Mouse (Mus musculus) brown adipose tissue, adult 24 weeks (tissue): ENCODE data around the gene Egfem1. TPM values are rescaled to one million over a fixed set of nuclear protein-coding genes. Genes with fewer than 3 reads are reported as not detected.
A peak's percentile ranks its signal among the peaks of the same experiment; 100 is the strongest.

Experiments used
- H3K27ac ChIP-seq: fragments of 200-500 bp; replicated peaks from 2 replicates; pipeline ENCODE4 v1.5.1; 2012; ENCODE audit warnings: low read depth, mild to moderate bottlenecking, low read length
- H3K4me1 ChIP-seq: fragments of 200-500 bp; 2 replicates; pipeline ENCODE4 v1.6.1; 2012; ENCODE audit warnings: low read length, mixed read lengths; ENCODE audit not compliant: control insufficient read depth, insufficient read depth, insufficient read length
- H3K4me3 ChIP-seq: fragments of 200-500 bp; 2 replicates; pipeline ENCODE4 v1.5.1; 2012; ENCODE audit warnings: low read depth, mild to moderate bottlenecking, low read length, moderate library complexity; ENCODE audit not compliant: insufficient read depth
- polyA plus RNA-seq: library from polyadenylated mRNA; stranded (reverse); fragments of >200 nt; gene quantifications from 2 replicates; pipeline ENCODE4 v1.2.4, GENCODE M21; 2012; ENCODE audit not compliant: missing spikeins, insufficient read depth, insufficient read length

Egfem1 gene
- polyA plus RNA-seq, 1 experiment: not detected

DNA sequence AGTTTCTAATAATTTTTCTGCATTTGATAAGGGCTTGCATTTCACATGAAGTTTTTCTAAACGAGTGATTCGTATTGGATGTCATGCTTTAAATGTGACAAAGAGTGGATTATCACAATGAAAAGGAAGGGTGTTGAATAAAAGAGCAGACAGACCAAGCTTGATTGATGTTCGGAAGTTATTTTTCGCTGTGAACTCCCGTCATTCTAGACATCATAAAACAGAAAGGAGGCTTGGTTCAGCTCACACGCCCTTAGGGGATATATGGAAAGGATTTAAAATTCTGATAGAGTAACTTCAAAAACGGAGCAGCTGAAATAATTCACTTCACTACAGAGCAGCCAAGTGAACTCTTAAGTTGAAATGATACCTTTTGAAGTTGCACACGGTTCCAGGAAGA lies 285.1 kb downstream of the Egfem1 start:
- no peak overlapping the region for H3K4me3 ChIP-seq
- H3K4me1 ChIP-seq: no peaks in the 10 kb centered on the region
- H3K27ac ChIP-seq: no peak overlapping the region

DNA sequence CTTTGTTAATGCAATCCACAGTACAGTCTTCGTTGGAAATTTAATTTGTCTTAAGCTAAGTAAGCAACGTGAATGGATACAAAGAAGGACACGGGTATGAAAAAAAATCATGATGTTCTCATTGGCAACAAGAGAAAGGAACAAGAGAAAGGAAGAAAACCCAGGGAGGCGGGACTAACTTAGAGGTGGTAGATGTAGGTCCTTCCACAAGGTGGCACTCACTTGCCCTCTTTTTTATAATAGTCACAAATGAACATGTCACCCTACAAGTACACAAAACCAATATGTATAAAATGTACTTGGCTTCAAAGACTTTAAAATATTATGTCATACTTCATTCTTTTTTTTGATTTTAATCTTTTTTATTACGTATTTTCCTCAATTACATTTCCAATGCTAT lies 288.7 kb downstream of the Egfem1 start:
- Histone ChIP-seq H3K27ac (no peak overlapping the region), H3K4me3 (no peak overlapping the region), H3K4me1 (no peaks in the 10 kb centered on the region)

DNA sequence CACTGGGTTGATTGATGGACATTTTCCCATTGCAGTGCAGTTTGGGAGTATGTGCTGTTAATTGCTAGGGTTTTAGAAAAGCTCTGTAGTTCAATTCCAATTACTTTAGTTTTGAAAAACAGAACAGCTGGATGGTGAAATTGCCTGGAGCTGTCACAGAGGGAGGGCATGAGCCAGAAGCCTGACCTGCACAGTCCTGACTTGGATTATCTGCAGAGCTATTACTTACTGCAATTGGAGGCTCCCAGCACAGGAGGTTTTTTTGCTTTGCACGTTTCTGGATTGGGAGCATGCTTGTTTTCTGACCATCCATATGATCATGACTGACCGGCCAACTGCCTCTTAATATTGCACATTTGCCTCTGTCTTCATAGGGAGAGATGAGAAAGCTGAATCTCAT lies 299.4 kb downstream of the Egfem1 start:
- no peak overlapping the region for H3K4me3 ChIP-seq
- H3K27ac ChIP-seq: no peak overlapping the region
- no peaks in the 10 kb centered on the region for H3K4me1 ChIP-seq

DNA sequence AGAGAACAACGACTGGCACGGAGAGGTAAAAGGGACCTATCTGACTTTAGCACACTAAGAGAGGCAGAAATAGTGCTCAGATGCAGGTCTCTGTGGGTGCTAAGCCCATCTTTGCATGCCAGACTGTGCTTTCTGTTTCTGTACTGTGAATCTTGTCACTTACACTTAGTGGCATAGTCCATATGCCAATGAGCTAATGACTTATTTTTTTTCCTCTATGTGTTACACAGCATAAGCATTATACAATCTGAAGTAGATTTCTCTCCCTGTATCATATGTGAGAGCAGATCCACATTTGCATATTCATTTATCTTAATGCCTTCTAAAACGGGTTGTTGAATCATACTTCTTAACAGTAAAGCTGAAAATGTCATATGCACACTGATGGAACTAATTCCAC lies 317.2 kb downstream of the Egfem1 start:
- H3K27ac ChIP-seq: no peak overlapping the region
- H3K4me1 ChIP-seq: no peaks in the 10 kb centered on the region
- H3K4me3 ChIP-seq: no peak overlapping the region

DNA sequence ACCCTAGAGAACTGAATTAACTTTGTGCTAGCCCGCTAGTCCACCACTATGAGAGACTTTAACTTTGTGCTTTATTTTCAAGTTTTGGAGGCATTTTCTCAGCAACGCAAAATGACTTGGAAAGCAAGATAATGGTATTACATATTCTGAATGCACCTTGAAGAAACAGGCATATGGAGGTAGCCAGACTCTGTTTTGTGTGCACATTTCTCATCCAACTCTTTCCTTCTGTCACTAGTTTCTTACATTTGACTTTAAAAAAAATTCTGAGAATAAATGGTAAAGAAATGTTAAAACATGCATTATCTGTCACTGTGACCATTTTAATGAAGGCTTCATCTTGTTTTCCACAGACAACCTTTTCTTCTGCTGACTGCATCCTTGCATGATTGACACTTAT lies 339.8 kb downstream of the Egfem1 start:
- Histone ChIP-seq H3K4me1 (no peaks in the 10 kb centered on the region), H3K4me3 (no peak overlapping the region), H3K27ac (no peak overlapping the region)

DNA sequence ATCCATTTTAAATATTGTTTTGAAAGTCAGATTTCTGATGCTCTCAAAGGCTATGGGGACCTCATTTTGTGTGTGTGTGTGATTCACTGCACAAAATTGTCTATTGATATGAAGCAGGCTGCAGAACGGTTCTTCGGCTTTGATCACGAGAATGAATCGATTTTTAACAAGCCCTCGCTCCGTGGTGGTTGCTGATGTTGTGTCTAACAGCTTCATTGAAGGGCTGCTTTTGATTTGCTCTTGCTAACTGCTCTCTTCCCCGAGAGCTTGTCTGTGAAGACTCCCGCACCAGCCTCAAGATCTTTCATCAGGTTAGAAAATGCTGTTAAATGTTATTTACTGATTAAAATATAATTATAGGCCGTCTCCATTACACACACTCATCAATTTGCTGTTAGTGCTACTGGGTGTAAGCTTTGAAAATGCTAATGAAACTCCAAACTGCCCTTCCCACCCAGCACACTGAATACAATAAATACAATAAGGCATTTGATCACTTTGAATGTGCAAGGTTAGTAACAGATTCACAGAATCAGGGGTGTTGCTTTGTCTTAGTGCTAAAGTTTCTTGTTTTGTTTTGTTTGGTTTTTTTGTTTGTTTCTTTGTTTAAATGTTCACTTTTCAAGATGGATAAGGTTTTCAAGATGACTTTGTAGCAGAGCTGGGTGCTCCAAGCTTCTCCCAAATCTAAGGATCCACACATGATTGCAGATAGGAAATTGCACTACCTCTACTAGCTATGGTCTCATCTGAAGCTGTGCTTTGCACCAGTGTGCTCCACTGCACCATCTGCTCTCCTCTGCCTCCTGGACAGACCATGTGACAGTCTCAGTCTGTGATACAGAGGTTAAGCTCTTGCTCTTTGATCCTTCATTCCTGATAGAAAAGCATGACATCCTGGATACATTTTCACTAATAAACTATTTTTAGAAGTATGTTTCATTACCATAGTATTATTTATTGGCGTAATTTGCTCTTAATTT lies 350.6 kb downstream of the Egfem1 start:
- Histone ChIP-seq H3K27ac (no peak overlapping the region), H3K4me3 (no peak overlapping the region), H3K4me1 (no peaks in the 10 kb centered on the region)

DNA sequence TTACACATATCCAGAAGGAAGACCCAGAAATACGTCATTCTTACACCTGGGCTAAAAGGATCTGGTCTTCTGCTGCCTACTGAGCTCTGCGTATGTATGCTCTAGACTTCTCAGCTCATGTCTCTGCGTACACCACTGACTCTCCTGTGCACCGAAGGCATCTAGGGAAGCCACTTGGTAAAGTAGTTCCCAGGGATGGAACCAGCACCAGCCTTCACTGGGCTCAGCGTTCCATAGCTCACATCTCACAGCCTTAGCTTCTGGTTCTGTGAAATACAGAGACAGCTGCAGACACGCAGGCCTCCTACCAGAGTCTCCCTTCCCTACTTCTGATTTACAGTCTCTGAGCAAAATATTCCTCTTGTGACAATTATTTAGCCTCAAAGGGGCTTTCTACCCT lies 361.2 kb downstream of the Egfem1 start:
- H3K27ac ChIP-seq: no peak overlapping the region
- no peak overlapping the region for H3K4me3 ChIP-seq
- H3K4me1 ChIP-seq: peaks cover 5% of the 10 kb centered on the region

GRCm38 (mm10) chr3:29444661-29445060 lies 362.8 kb downstream of the Egfem1 start:
- Histone ChIP-seq H3K27ac (no peak overlapping the region), H3K4me3 (no peak overlapping the region), H3K4me1 (peaks cover 5% of the 10 kb centered on the region)

GRCm38 (mm10) chr3:29446081-29446480 lies 364.3 kb downstream of the Egfem1 start:
- peaks cover 5% of the 10 kb centered on the region for H3K4me1 ChIP-seq
- H3K4me3 ChIP-seq: no peak overlapping the region
- no peak overlapping the region for H3K27ac ChIP-seq

DNA sequence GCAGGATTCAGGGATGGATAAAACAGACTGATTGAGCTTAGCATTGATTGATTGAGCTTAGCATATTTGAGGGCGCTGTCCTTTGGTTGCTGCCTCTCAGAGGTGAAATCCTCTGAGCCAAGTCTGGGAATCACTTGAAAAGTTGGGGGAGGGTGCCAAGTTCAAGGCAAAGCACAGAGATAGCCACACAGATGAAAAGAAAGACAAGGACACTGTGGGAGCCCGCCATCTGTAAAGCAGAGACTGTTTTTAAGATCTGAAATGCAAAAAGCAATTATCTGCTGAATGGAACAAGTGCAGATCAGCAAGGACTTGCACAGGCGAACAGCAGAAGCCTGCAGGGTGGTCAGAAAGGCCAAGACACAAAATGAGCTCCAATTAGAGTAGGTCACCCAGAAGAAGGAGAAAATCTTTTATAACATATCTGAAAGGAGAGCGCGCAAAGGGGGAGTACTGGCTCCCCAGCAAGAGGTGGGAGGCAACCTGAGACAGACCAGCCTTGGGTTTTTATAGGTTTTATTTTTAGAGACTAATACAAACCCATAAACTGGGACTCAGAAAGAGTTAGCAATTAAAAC lies 367.1 kb downstream of the Egfem1 start:
- peaks cover 5% of the 10 kb centered on the region for H3K4me1 ChIP-seq
- H3K4me3 ChIP-seq: no peak overlapping the region
- H3K27ac ChIP-seq: no peak overlapping the region

- Histone ChIP-seq H3K4me1 (no peaks in the 10 kb centered on the region), H3K4me3 (no peak overlapping the region), H3K27ac (no peak overlapping the region)
Observed at GRCm38 (mm10) chr3:29498211-29498610, 416.4 kb downstream of the Egfem1 start.

DNA sequence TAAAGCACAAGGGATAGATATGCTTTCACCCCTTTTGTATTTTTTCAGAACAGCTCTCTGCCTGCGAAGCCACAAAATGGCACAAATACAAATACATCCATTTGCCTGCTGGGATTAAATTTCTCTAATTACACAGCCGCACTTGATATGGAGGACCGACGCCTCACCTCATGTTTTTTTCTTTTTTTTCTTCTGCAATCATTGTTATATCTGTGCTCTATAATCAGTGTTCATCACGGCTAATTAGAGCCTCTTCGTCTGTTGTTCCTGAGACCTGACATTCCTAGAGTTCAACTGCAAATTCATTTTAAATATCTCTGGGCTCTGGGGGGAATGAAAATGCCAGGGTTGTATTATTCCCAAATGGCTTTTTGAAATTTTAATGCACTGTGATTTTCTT lies 417.4 kb downstream of the Egfem1 start:
- H3K4me3 ChIP-seq: no peak overlapping the region
- H3K27ac ChIP-seq: no peak overlapping the region
- no peaks in the 10 kb centered on the region for H3K4me1 ChIP-seq

DNA sequence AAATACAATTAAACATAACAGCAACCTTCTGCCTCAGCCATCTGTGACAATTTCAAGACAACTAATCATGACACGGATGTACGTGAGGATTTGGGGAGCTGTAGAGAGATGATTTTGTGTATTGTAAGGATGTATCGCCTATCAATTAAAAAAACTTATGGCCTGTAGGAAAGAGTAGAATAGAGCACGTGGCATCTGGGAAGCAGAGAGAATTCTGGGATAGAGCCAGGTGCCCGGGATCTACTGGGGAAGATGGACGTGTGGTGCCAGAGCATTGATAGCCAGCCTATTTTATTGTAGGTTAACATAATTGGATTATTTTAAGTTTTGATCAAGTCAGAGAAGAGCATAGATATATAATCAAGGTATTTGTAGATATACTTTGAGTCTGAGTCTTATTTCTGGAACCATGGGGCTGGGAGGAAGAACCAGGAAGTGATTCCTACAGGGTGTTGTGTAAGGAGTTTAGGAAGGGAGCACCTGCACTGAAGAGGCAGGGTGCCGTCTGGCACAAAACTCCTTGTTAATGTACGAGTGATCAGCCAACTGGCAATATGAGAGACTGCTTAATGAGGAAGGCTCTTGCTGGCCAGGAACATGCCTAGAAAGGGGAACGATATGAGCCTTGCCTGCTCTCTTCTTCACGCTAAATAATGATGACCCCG lies 443.6 kb downstream of the Egfem1 start:
- no peaks in the 10 kb centered on the region for H3K4me1 ChIP-seq
- no peak overlapping the region for H3K27ac ChIP-seq
- no peak overlapping the region for H3K4me3 ChIP-seq

GRCm38 (mm10) chr3:29525963-29526301 lies 444.1 kb downstream of the Egfem1 start:
- no peaks in the 10 kb centered on the region for H3K4me1 ChIP-seq
- no peak overlapping the region for H3K27ac ChIP-seq
- no peak overlapping the region for H3K4me3 ChIP-seq

DNA sequence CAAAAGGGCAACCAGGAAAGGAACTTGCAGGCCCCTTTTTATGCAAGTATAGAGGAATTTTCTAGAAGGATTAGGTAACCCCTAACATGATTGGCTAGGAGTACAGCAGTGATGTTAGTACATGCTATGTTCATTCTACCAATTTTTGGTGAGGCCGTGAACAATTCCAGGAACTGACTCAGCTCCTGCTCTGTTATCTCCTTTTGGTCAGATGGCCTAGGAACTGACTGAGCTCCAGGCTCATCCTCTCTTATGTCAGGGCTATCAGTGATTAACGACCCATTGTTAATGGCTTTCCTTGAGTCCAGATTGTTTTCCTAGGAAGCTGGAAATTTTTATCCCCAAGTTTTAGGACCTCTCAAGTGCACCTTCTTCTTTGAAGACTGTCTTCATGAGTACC lies 457.4 kb downstream of the Egfem1 start:
- H3K27ac ChIP-seq: peak overlapping the region; percentile 44; the same call in 1 of the 2 replicates

More for the DNA sequence above, 457.4 kb downstream of the Egfem1 start:
- H3K4me3 ChIP-seq: no peak overlapping the region
- peaks cover 4% of the 10 kb centered on the region for H3K4me1 ChIP-seq
